Comparison of ENCODE assay signal across 28 mouse cellular contexts in genomic region chr9:33327722-33328121, GRCm38 (mm10).
DNase-seq lines count a peak whose midpoint lies in the region; ATAC-seq and TF ChIP-seq lines count a peak whose summit lies in the region.
"Had no signal": no experiment of that assay in that cellular context is flagged by ENCODE, and none has a peak within 500 bp of the region (broad histone marks: within the 10 kb centered on the region; RNA-seq: fewer than 3 reads in every experiment).

No protein-coding gene starts in this region.

- peak; percentile 25 for DNase-seq in forebrain, postnatal 0 days
- DNase-seq in layer of hippocampus, adult 18-20 months (ENCODE audit: low spot score in 2 of 2) = peak; percentile 16 to 68
- DNase-seq in layer of hippocampus, postnatal 25 days (ENCODE audit: extremely low spot score in 1 of 2, low spot score in 1 of 2) = no peak
- peak; percentile 2 to 3 for DNase-seq in right cerebral cortex, adult 2 months (ENCODE audit: low spot score in 2 of 2)
- no peak for DNase-seq in right cerebral cortex, postnatal 10 days (ENCODE audit: low spot score in 2 of 2)
- DNase-seq: adrenal gland, postnatal 36 days; cerebellum, adult 8-10 months; cerebellum, postnatal 36 days; embryo, embryonic 11 days; gastrocnemius, postnatal 10 days; heart, postnatal 4 days; kidney, adult 2 months; kidney, postnatal 14 days; lung, postnatal 4 days; midbrain, embryonic 14.5 days; thymus, adult 18-20 months; thymus, postnatal 36 days had no signal

- no peaks in the 10 kb centered on the region for H3K27me3 ChIP-seq in forebrain, postnatal 0 days (ENCODE audit: insufficient read depth, low read length)
- H3K27me3 ChIP-seq in forebrain, embryonic 13.5 days = no peaks in the 10 kb centered on the region
- H3K27me3 ChIP-seq: embryonic facial prominence, embryonic 13.5 days; forebrain, embryonic 15.5 days; hindbrain, embryonic 15.5 days; limb, embryonic 15.5 days; lung, embryonic 15.5 days; stomach, embryonic 15.5 days had no signal

- H3K9ac ChIP-seq in forebrain, postnatal 0 days = no peak overlapping the region
- no peak overlapping the region for H3K9ac ChIP-seq in forebrain, embryonic 13.5 days
- H3K9ac ChIP-seq: embryonic facial prominence, embryonic 13.5 days; forebrain, embryonic 15.5 days; hindbrain, embryonic 15.5 days; limb, embryonic 15.5 days; liver, embryonic 14.5 days; lung, embryonic 15.5 days; stomach, embryonic 15.5 days had no signal

- ATAC-seq in forebrain, postnatal 0 days = no peak
- no peak for ATAC-seq in forebrain, embryonic 13.5 days
- no peak for ATAC-seq in CD4-positive, CD25-positive, alpha-beta regulatory T cell, adult 4 months
- ATAC-seq: forebrain, embryonic 15.5 days had no signal

- no peak overlapping the region for H3K4me3 ChIP-seq in forebrain, postnatal 0 days (ENCODE audit: low read depth, low read length)
- no peak overlapping the region for H3K4me3 ChIP-seq in forebrain, embryonic 13.5 days
- H3K4me3 ChIP-seq: embryonic facial prominence, embryonic 13.5 days; erythroblast, embryonic 14.5 days; forebrain, embryonic 15.5 days; heart, embryonic 10.5 days; hindbrain, embryonic 15.5 days; limb, embryonic 15.5 days; lung, embryonic 15.5 days; stomach, embryonic 15.5 days had no signal

- H3K36me3 ChIP-seq in forebrain, postnatal 0 days (ENCODE audit: insufficient read depth) = no peaks in the 10 kb centered on the region
- H3K36me3 ChIP-seq in forebrain, embryonic 13.5 days (ENCODE audit: poor library complexity, severe bottlenecking) = no peaks in the 10 kb centered on the region
- H3K36me3 ChIP-seq: embryonic facial prominence, embryonic 13.5 days; forebrain, embryonic 15.5 days; heart, embryonic 10.5 days; hindbrain, embryonic 15.5 days; limb, embryonic 15.5 days; lung, embryonic 15.5 days; stomach, embryonic 15.5 days had no signal

- H3K4me2 ChIP-seq in forebrain, postnatal 0 days (ENCODE audit: low read depth) = no peak overlapping the region
- H3K4me2 ChIP-seq in forebrain, embryonic 13.5 days = no peak overlapping the region
- H3K4me2 ChIP-seq: embryonic facial prominence, embryonic 13.5 days; forebrain, embryonic 15.5 days; hindbrain, embryonic 15.5 days; limb, embryonic 15.5 days; lung, embryonic 15.5 days; stomach, embryonic 15.5 days had no signal

- TF ChIP-seq CTCF in forebrain, postnatal 0 days (IDR thresholded peaks at IDR 0.05; ENCODE audit: low read depth) = no peak

- WGBS in forebrain, postnatal 0 days = 54% methylated on average over 2 of the region's 2 CpGs
- 83% methylated on average over 2 of the region's 2 CpGs for WGBS in forebrain, embryonic 13.5 days

- 0 out of 2 replicates have a peak, but pooled peaks cover 3% of the 10 kb centered on the region for H3K4me1 ChIP-seq in forebrain, postnatal 0 days (ENCODE audit: insufficient read depth)
- no peaks in the 10 kb centered on the region for H3K4me1 ChIP-seq in forebrain, embryonic 13.5 days
- H3K4me1 ChIP-seq: embryonic facial prominence, embryonic 13.5 days; forebrain, embryonic 15.5 days; heart, embryonic 10.5 days; hindbrain, embryonic 15.5 days; limb, embryonic 15.5 days; lung, embryonic 15.5 days; stomach, embryonic 15.5 days had no signal

- no peaks in the 10 kb centered on the region for H3K9me3 ChIP-seq in forebrain, postnatal 0 days (ENCODE audit: low read length)
- H3K9me3 ChIP-seq in forebrain, embryonic 13.5 days (replicated peaks) = no peaks in the 10 kb centered on the region
- H3K9me3 ChIP-seq: embryonic facial prominence, embryonic 13.5 days; forebrain, embryonic 15.5 days; heart, embryonic 10.5 days; hindbrain, embryonic 15.5 days; limb, embryonic 15.5 days; lung, embryonic 15.5 days; stomach, embryonic 15.5 days had no signal

- H3K27ac ChIP-seq in forebrain, postnatal 0 days (ENCODE audit: low read depth, low read length) = no peak overlapping the region
- no peak overlapping the region for H3K27ac ChIP-seq in forebrain, embryonic 13.5 days
- H3K27ac ChIP-seq: embryonic facial prominence, embryonic 13.5 days; forebrain, embryonic 15.5 days; heart, embryonic 10.5 days; hindbrain, embryonic 15.5 days; limb, embryonic 15.5 days; liver, embryonic 14.5 days; lung, embryonic 15.5 days; stomach, embryonic 15.5 days had no signal

Comparison
In these comparisons a context has a peak if more than half of its experiments do, and no peak if none do; other contexts are left out.
1. DNase-seq: peak in forebrain, postnatal 0 days (single experiment), layer of hippocampus, adult 18-20 months (2 of 2) and right cerebral cortex, adult 2 months (2 of 2); none in layer of hippocampus, postnatal 25 days (0 of 2) and right cerebral cortex, postnatal 10 days (0 of 2).